Mouse (Mus musculus) ES-E14 (cell line): ENCODE measurements at regions not wholly inside any gene's neighbourhood (a gene's known extent, or its start where the extent isn't known, plus 50 kb on each side); places are given as distances from the start of the nearest gene placed in this dataset.

Experiments
- DNase-seq: peaks from one replicate; pipeline ENCODE4 v3.0.0-alpha.2; 2013; ENCODE audit warnings: low read depth, low spot score
- H3K27ac ChIP-seq: 2 replicates; pipeline ENCODE4 v1.5.1; 2012; ENCODE audit warnings: low read depth, mild to moderate bottlenecking, low read length, moderate library complexity, mixed read lengths; ENCODE audit not compliant: poor library complexity, insufficient read depth, severe bottlenecking
- H3K36me3 ChIP-seq: 2 replicates; pipeline ENCODE4 v1.6.1; 2012; ENCODE audit warnings: mild to moderate bottlenecking, low read length, moderate library complexity, mixed read lengths; ENCODE audit not compliant: control insufficient read depth, poor library complexity, insufficient read depth, severe bottlenecking
- H3K4me1 ChIP-seq, 2 experiments: fragments of 150-350 bp in 1 of 2; sonication (generic) in 1 of 2; 2 replicates each; pipeline ENCODE4 v1.6.1; 2012; ENCODE audit warnings: low read length in 2 of 2, mild to moderate bottlenecking in 1 of 2, mixed read lengths in 1 of 2; ENCODE audit not compliant: control insufficient read depth in 2 of 2, insufficient read depth in 2 of 2, poor library complexity in 1 of 2
- H3K4me3 ChIP-seq, 2 experiments: fragments of 150-350 bp in 1 of 2; sonication (generic) in 1 of 2; 2 replicates each; pipeline ENCODE4 v1.5.1; 2012; ENCODE audit warnings: low read length in 2 of 2, low read depth in 1 of 2, mild to moderate bottlenecking in 1 of 2, mixed read lengths in 1 of 2; ENCODE audit not compliant: insufficient read depth in 1 of 2, poor library complexity in 1 of 2, severe bottlenecking in 1 of 2
- H3K9ac ChIP-seq: 2 replicates; pipeline ENCODE4 v1.6.1; 2012; ENCODE audit warnings: low read depth, mild to moderate bottlenecking, low read length, mixed read lengths; ENCODE audit not compliant: poor library complexity, insufficient read depth, severe bottlenecking
- H3K9me3 ChIP-seq: fragments of 150-350 bp; sonication (generic); 2 replicates; pipeline ENCODE4 v1.6.1; 2012; ENCODE audit warnings: low read depth, mild to moderate bottlenecking, low read length; ENCODE audit not compliant: control insufficient read depth, insufficient read depth
- CHD2 ChIP-seq: IDR thresholded peaks from 2 replicates; pipeline ENCODE4 v1.6.1; 2014; ENCODE audit warnings: mild to moderate bottlenecking, low read depth, low read length, inconsistent platforms
- HCFC1 ChIP-seq: IDR thresholded peaks from 2 replicates; pipeline ENCODE4 v1.6.1; 2012; ENCODE audit warnings: low read length, inconsistent platforms, borderline replicate concordance; ENCODE audit not compliant: insufficient read depth
- MAFK ChIP-seq: IDR thresholded peaks from 2 replicates; pipeline ENCODE4 v1.6.1; 2014; ENCODE audit warnings: mild to moderate bottlenecking, low read depth, low read length, inconsistent platforms; ENCODE audit not compliant: insufficient read depth
- ZC3H11A ChIP-seq: IDR thresholded peaks from 2 replicates; pipeline ENCODE4 v1.6.1; 2012; ENCODE audit warnings: low read depth, mild to moderate bottlenecking, inconsistent platforms, low read length, borderline replicate concordance
- ZNF384 ChIP-seq: IDR thresholded peaks from 2 replicates; pipeline ENCODE4 v1.6.1; 2012; ENCODE audit warnings: low read depth, low read length, inconsistent platforms
- in situ Hi-C, 2 experiments: fragments of 600-800 bp; cut with MboI; formaldehyde crosslinking; loops; one replicate each; pipeline ENCODE4 v1.15.1; 2025; ENCODE audit warnings: low sequenced_read_pairs in 2 of 2, inconsistent platforms in 1 of 2; ENCODE audit not compliant: unreplicated experiment in 2 of 2

DNA sequence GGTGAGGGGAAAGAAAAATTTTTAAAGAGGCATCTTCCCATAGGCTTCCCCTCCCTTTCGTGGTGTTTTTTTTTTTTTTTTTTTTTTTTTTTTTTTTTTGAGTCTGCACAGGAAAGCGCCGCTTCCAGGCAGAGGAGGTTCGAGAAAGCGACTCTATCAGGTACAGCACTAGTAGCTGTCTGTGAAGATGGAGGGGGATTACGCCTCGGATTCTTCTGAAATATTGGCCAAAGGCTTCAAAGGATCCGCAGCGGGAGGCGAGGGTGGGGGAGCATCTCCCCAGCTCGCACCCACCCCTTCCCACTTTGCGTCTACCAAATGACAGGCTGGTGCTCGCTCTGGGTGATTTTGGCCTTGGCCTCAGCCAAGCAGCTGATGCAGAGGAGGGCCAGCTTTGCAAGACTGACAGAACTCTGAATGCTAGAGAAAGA is 419.1 kb upstream of the Ubash3b start:
- no peak overlapping the region for H3K9ac ChIP-seq
- H3K4me3 ChIP-seq: peak overlapping the region in 1 of 2 experiments; percentile 19; a peak in 2 of 4 replicates
- H3K9me3 ChIP-seq: no peaks in the 10 kb centered on the region
- no peak overlapping the region for H3K27ac ChIP-seq
- in situ Hi-C loops: no loop called here
- no peak for DNase-seq
- peaks cover 0 to 9% of the 10 kb centered on the region in 2 experiments; a peak in 2 of 4 replicates for H3K4me1 ChIP-seq
- H3K36me3 ChIP-seq: no peaks in the 10 kb centered on the region
- no peak for TF ChIP-seq ZC3H11A
- TF ChIP-seq CHD2: no peak
- TF ChIP-seq MAFK: no peak
- TF ChIP-seq HCFC1: no peak
- TF ChIP-seq ZNF384: peak; percentile 92

DNA sequence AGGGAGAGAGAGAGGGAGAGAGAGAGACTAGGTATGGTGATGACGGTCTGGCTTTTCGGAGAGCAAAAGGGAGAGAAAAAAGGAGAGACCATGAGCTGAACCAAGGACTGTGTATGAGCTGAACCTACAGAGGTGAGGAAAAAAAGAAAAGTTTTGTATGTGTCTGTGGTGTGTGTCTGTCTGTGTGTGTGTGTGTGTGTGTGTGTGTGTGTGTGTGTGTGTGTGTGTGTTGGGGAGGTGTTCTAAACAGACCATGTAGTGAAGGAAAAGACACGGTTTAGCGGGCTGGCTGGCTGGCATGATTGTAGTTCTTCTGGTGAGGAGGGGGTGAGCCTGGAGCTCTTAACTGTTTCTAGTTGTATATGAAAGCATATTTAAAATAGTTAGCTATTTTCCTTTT is 418.6 kb upstream of the Ubash3b start:
- no peak for TF ChIP-seq HCFC1
- no peak for TF ChIP-seq ZNF384
- TF ChIP-seq MAFK: no peak
- no peak for TF ChIP-seq ZC3H11A
- no peak for TF ChIP-seq CHD2
- no peak for DNase-seq

GRCm38 (mm10) chr9:41579107-41580014 is 417.9 kb upstream of the Ubash3b start:
- H3K9ac ChIP-seq: no peak overlapping the region
- H3K36me3 ChIP-seq: no peaks in the 10 kb centered on the region
- in situ Hi-C loops: no loop called here
- DNase-seq: no peak
- no peak overlapping the region for H3K4me3 ChIP-seq
- H3K9me3 ChIP-seq: no peaks in the 10 kb centered on the region
- no peak overlapping the region for H3K27ac ChIP-seq
- H3K4me1 ChIP-seq: peaks cover 0 to 9% of the 10 kb centered on the region in 2 experiments; a peak in 2 of 4 replicates
- TF ChIP-seq HCFC1: no peak
- TF ChIP-seq ZNF384: no peak
- TF ChIP-seq CHD2: no peak
- TF ChIP-seq MAFK: no peak
- no peak for TF ChIP-seq ZC3H11A

More for the DNA sequence above, 418.6 kb upstream of the Ubash3b start:
- in situ Hi-C loops: no loop called here
- H3K27ac ChIP-seq: no peak overlapping the region
- H3K9ac ChIP-seq: no peak overlapping the region
- peaks cover 0 to 9% of the 10 kb centered on the region in 2 experiments; a peak in 2 of 4 replicates for H3K4me1 ChIP-seq
- no peaks in the 10 kb centered on the region for H3K9me3 ChIP-seq
- H3K36me3 ChIP-seq: no peaks in the 10 kb centered on the region
- no peak overlapping the region for H3K4me3 ChIP-seq

- no peak for DNase-seq
- Histone ChIP-seq H3K9me3 (no peaks in the 10 kb centered on the region), H3K4me3 (no peak overlapping the region), H3K27ac (no peak overlapping the region), H3K9ac (no peak overlapping the region), H3K4me1 (peaks cover 0 to 9% of the 10 kb centered on the region in 2 experiments; a peak in 2 of 4 replicates), H3K36me3 (no peaks in the 10 kb centered on the region)
- in situ Hi-C loops: no loop called here
- TF ChIP-seq ZC3H11A (no peak), CHD2 (no peak), MAFK (no peak), HCFC1 (no peak), ZNF384 (no peak)
Observed at GRCm38 (mm10) chr9:41578221-41579106, 417.0 kb upstream of the Ubash3b start.
